8 mouse cellular contexts compared by ENCODE assay signal in genomic region chr12:76822002-76822650, GRCm38 (mm10). TPM values are rescaled to one million over a fixed set of nuclear protein-coding genes. Genes with fewer than 3 reads are reported as not detected.
A peak's percentile ranks its signal among the peaks of the same experiment; 100 is the strongest.
DNase-seq lines count a peak whose midpoint lies in the region; ATAC-seq and TF ChIP-seq lines count a peak whose summit lies in the region.

No protein-coding gene starts in this region.

- peaks cover 49% of the 10 kb centered on the region for H3K4me1 ChIP-seq in E14TG2a.4 (replicated peaks; ENCODE audit: low read depth, low read length)
- H3K4me1 ChIP-seq in kidney, embryonic 16.5 days (ENCODE audit: insufficient read depth, low read length), result peaks cover 20% of the 10 kb centered on the region
- peaks cover 15% of the 10 kb centered on the region; the same call in 1 of the 2 replicates for H3K4me1 ChIP-seq in lung, postnatal 0 days (ENCODE audit: insufficient read depth, low read depth, low read length)

- H3K27me3 ChIP-seq in E14TG2a.4 (ENCODE audit: insufficient read depth, low read length), result peaks cover 77% of the 10 kb centered on the region
- peaks cover 37% of the 10 kb centered on the region for H3K27me3 ChIP-seq in kidney, embryonic 16.5 days (ENCODE audit: insufficient read depth, low read length)
- H3K27me3 ChIP-seq in lung, postnatal 0 days (replicated peaks; ENCODE audit: insufficient read depth, low read length), result 0 out of 2 replicates have a peak, but pooled peaks cover 8% of the 10 kb centered on the region

- WGBS in kidney, embryonic 16.5 days, result under 1% methylated on average over 54 of the region's 66 CpGs
- under 1% methylated on average over 28 of the region's 66 CpGs for whole genome bisulfite sequencing in lung, postnatal 0 days

- H3K36me3 ChIP-seq in E14TG2a.4 (ENCODE audit: insufficient read depth, low read length), result no peaks in the 10 kb centered on the region
- H3K36me3 ChIP-seq in kidney, embryonic 16.5 days (ENCODE audit: insufficient read depth, low read length), result no peaks in the 10 kb centered on the region
- H3K36me3 ChIP-seq in lung, postnatal 0 days (ENCODE audit: insufficient read depth, low read length), result no peaks in the 10 kb centered on the region

- peak; percentile 58 for DNase-seq in gastrocnemius, adult 2 months
- no peak for DNase-seq in gastrocnemius, adult 18-20 months (ENCODE audit: low spot score)
- peak; percentile 74 for DNase-seq in cerebellum, adult 9-11 months
- DNase-seq in lung, postnatal 0 days (ENCODE audit: low spot score), result peak; percentile 59
- DNase-seq in right cerebral cortex, postnatal 4 days, result peak; percentile 58

- intact Hi-C loops in gastrocnemius, adult 2 months (cut with DNase I), result no loop called here

- no peaks in the 10 kb centered on the region for H3K9me3 ChIP-seq in E14TG2a.4 (ENCODE audit: low read length)
- H3K9me3 ChIP-seq in kidney, embryonic 16.5 days (ENCODE audit: low read length), result no peaks in the 10 kb centered on the region
- H3K9me3 ChIP-seq in lung, postnatal 0 days (ENCODE audit: low read length), result no peaks in the 10 kb centered on the region

- TF ChIP-seq EP300 in lung, postnatal 0 days (IDR thresholded peaks at IDR 0.05), result no peak

- H3K27ac ChIP-seq in gastrocnemius, adult 2 months, result peak overlapping the region; percentile 51; the same call in 1 of the 2 replicates
- no peak overlapping the region for H3K27ac ChIP-seq in kidney, embryonic 16.5 days (ENCODE audit: low read length)
- H3K27ac ChIP-seq in lung, postnatal 0 days (ENCODE audit: low read length), result peak overlapping the region; percentile 54; the same call in 1 of the 2 replicates

- H3K4me2 ChIP-seq in kidney, embryonic 16.5 days (replicated peaks; ENCODE audit: low read depth, low read length), result peak overlapping the region; percentile 75
- H3K4me2 ChIP-seq in lung, postnatal 0 days (replicated peaks; ENCODE audit: low read depth, low read length), result peak overlapping the region; percentile 98

- no peak for TF ChIP-seq CTCF in gastrocnemius, adult 2 months (IDR thresholded peaks at IDR 0.05)
- TF ChIP-seq CTCF in E14TG2a.4 (conservative IDR thresholded peaks at IDR 0.05; ENCODE audit: low read length), result no peak
- 0 out of 2 replicates have a peak, but pooled peaks have one; percentile 7 for TF ChIP-seq CTCF in lung, postnatal 0 days (IDR thresholded peaks at IDR 0.05)

- peak overlapping the region; percentile 81 for H3K4me3 ChIP-seq in gastrocnemius, adult 2 months
- H3K4me3 ChIP-seq in E14TG2a.4 (replicated peaks; ENCODE audit: low read length), result peak overlapping the region; percentile 88
- peak overlapping the region; percentile 54 for H3K4me3 ChIP-seq in kidney, embryonic 16.5 days (ENCODE audit: low read length)
- peak overlapping the region; percentile 66 for H3K4me3 ChIP-seq in lung, postnatal 0 days (ENCODE audit: low read depth, low read length)

- peak; percentile 68 for ATAC-seq in granulocyte monocyte progenitor cell, adult 5-6 weeks (replicated peaks; ENCODE audit: poor library complexity, severe bottlenecking)
- ATAC-seq in kidney, embryonic 16.5 days (ENCODE audit: low FRiP score, low TSS enrichment), result peak; percentile 75
- ATAC-seq in lung, postnatal 0 days, result peak; percentile 40

- H3K9ac ChIP-seq in kidney, embryonic 16.5 days (replicated peaks; ENCODE audit: low read length), result peak overlapping the region; percentile 72
- peak overlapping the region; percentile 55 for H3K9ac ChIP-seq in lung, postnatal 0 days (replicated peaks; ENCODE audit: low read depth)

RNA-seq across cellular contexts. Expression of gene Rab15, which starts 0.6 kb away (rescaled TPM):
- 1 to 10 TPM; 1.0 to 5.6 TPM for total RNA-seq in gastrocnemius, adult 2 months (2021)
- total RNA-seq in gastrocnemius, adult 18-20 months (2021), result 1 to 10 TPM; 1.7 to 3.1 TPM
- total RNA-seq in granulocyte monocyte progenitor cell, adult 5-6 weeks (2014; fragmentation: Nextera tagmentation), result not detected in 2 replicates
- total RNA-seq in granulocyte monocyte progenitor cell, adult 5-6 weeks (2017), result not detected in 2 replicates
- 13.6 and 14.2 TPM in 2 replicates for polyA plus RNA-seq in kidney, embryonic 16.5 days (2015; fragmentation: Nextera tagmentation; extraction: Ambion mirVana)
- 20.7 and 22.6 TPM in 2 replicates for polyA plus RNA-seq in lung, postnatal 0 days (2015; fragmentation: Nextera tagmentation; extraction: Ambion mirVana)

RNA-seq across cellular contexts. Expression of gene Gpx2, which starts 26.8 kb away (rescaled TPM):
- not detected for total RNA-seq in gastrocnemius, adult 2 months (2021)
- not detected for total RNA-seq in gastrocnemius, adult 18-20 months (2021)
- total RNA-seq in granulocyte monocyte progenitor cell, adult 5-6 weeks (2014; fragmentation: Nextera tagmentation), result not detected in 2 replicates
- total RNA-seq in granulocyte monocyte progenitor cell, adult 5-6 weeks (2017), result not detected in 2 replicates
- polyA plus RNA-seq in kidney, embryonic 16.5 days (2015; fragmentation: Nextera tagmentation; extraction: Ambion mirVana), result 0.34 and 0.35 TPM in 2 replicates
- polyA plus RNA-seq in lung, postnatal 0 days (2015; fragmentation: Nextera tagmentation; extraction: Ambion mirVana), result 21.3 TPM in 2 replicates

RNA-seq across cellular contexts. Expression of gene Fntb, which starts 56.7 kb away (rescaled TPM):
- total RNA-seq in gastrocnemius, adult 2 months (2021), result 10 to 100 TPM; 11.2 to 13.3 TPM
- total RNA-seq in gastrocnemius, adult 18-20 months (2021), result 10 to 100 TPM; 11.7 to 12.1 TPM
- total RNA-seq in granulocyte monocyte progenitor cell, adult 5-6 weeks (2014; fragmentation: Nextera tagmentation), result 17.4 and 19.3 TPM in 2 replicates
- 5.2 and 8.8 TPM in 2 replicates for total RNA-seq in granulocyte monocyte progenitor cell, adult 5-6 weeks (2017)
- polyA plus RNA-seq in kidney, embryonic 16.5 days (2015; fragmentation: Nextera tagmentation; extraction: Ambion mirVana), result 42.9 and 46.7 TPM in 2 replicates
- 15.8 and 18.9 TPM in 2 replicates for polyA plus RNA-seq in lung, postnatal 0 days (2015; fragmentation: Nextera tagmentation; extraction: Ambion mirVana)

RNA-seq across cellular contexts. Expression of gene Churc1, which starts 56.8 kb away (rescaled TPM):
- 10 to 100 TPM; 53.8 to 69.8 TPM for total RNA-seq in gastrocnemius, adult 2 months (2021)
- total RNA-seq in gastrocnemius, adult 18-20 months (2021), result 10 to 100 TPM; 56.7 to 60.1 TPM
- 73.3 and 90.6 TPM in 2 replicates for total RNA-seq in granulocyte monocyte progenitor cell, adult 5-6 weeks (2014; fragmentation: Nextera tagmentation)
- total RNA-seq in granulocyte monocyte progenitor cell, adult 5-6 weeks (2017), result 40.6 and 62.0 TPM in 2 replicates
- polyA plus RNA-seq in kidney, embryonic 16.5 days (2015; fragmentation: Nextera tagmentation; extraction: Ambion mirVana), result 134 and 149 TPM in 2 replicates
- 109 and 114 TPM in 2 replicates for polyA plus RNA-seq in lung, postnatal 0 days (2015; fragmentation: Nextera tagmentation; extraction: Ambion mirVana)
